8 mouse cellular contexts compared by ENCODE assay signal in genomic region chr6:64973968-64974367, GRCm38 (mm10).
DNase-seq lines count a peak whose midpoint lies in the region; ATAC-seq and TF ChIP-seq lines count a peak whose summit lies in the region.

No protein-coding gene starts in this region.

- no peak for ATAC-seq in liver, embryonic 12.5 days
- ATAC-seq in activated CD4-positive, CD25-positive, alpha-beta regulatory T cell, adult 4 months: peak; percentile 32
- ATAC-seq in erythroid progenitor cell, adult 5-6 weeks (replicated peaks; ENCODE audit: low FRiP score, poor library complexity, severe bottlenecking): peak; percentile 80

- TF ChIP-seq CTCF in liver, adult 2 months (IDR thresholded peaks at IDR 0.05; ENCODE audit: low read depth, low read length): peak; percentile 61

- no peaks in the 10 kb centered on the region for H3K27me3 ChIP-seq in liver, adult 2 months (ENCODE audit: control insufficient read depth, insufficient read depth, low read length)
- H3K27me3 ChIP-seq in liver, embryonic 12.5 days (replicated peaks): no peaks in the 10 kb centered on the region

- TF ChIP-seq POLR2A in liver, adult 2 months (IDR thresholded peaks at IDR 0.05; ENCODE audit: extremely low read depth, insufficient read depth, low read length): no peak

- 27% methylated on average over 2 of the region's 2 CpGs for WGBS in liver, adult 2 months
- WGBS in liver, embryonic 12.5 days (ENCODE audit: insufficient replicate concordance): 15% methylated on average over 2 of the region's 2 CpGs

- H3K9me3 ChIP-seq in liver, embryonic 12.5 days (replicated peaks): no peaks in the 10 kb centered on the region

- peak; percentile 6 for DNase-seq in cerebellum, adult 9-10 months
- DNase-seq in cerebellum, adult 8-10 months: no peak
- peak; percentile 22 for DNase-seq in liver, adult 2 months (ENCODE audit: extremely low read depth, low read depth, low spot score)
- peak; percentile 45 for DNase-seq in retina, postnatal 1 day
- DNase-seq in gastrocnemius, postnatal 4 days (ENCODE audit: low spot score in 2 of 2): no peak

- H3K9ac ChIP-seq in liver, adult 2 months (ENCODE audit: low read depth, low read length): no peak overlapping the region
- no peak overlapping the region for H3K9ac ChIP-seq in liver, embryonic 12.5 days

- no peaks in the 10 kb centered on the region for H3K36me3 ChIP-seq in liver, adult 2 months (ENCODE audit: control insufficient read depth, insufficient read depth, low read length)
- no peaks in the 10 kb centered on the region for H3K36me3 ChIP-seq in liver, embryonic 12.5 days

- no peak overlapping the region for H3K27ac ChIP-seq in liver, adult 2 months (replicated peaks; ENCODE audit: insufficient read depth, low read depth, low read length)
- H3K27ac ChIP-seq in liver, embryonic 12.5 days: no peak overlapping the region

- no peak overlapping the region for H3K4me3 ChIP-seq in liver, adult 2 months (ENCODE audit: insufficient read depth, low read depth, low read length)
- H3K4me3 ChIP-seq in liver, embryonic 12.5 days: no peak overlapping the region

- H3K79me2 ChIP-seq in liver, adult 2 months (ENCODE audit: control insufficient read depth, insufficient read depth, low read length): no peaks in the 10 kb centered on the region

- H3K4me1 ChIP-seq in liver, adult 2 months (ENCODE audit: control insufficient read depth, insufficient read depth, low read length): no peaks in the 10 kb centered on the region
- no peaks in the 10 kb centered on the region for H3K4me1 ChIP-seq in liver, embryonic 12.5 days

- no peak overlapping the region for H3K4me2 ChIP-seq in liver, embryonic 12.5 days

Comparison
In these comparisons a context has a peak if more than half of its experiments do, and no peak if none do; other contexts are left out.
1. DNase-seq: peak in cerebellum, adult 9-10 months (single experiment), liver, adult 2 months (single experiment) and retina, postnatal 1 day (single experiment); none in cerebellum, adult 8-10 months (single experiment) and gastrocnemius, postnatal 4 days (0 of 2).